Mouse (Mus musculus) cerebellum, postnatal 25 days (tissue): ENCODE measurements around the gene Kcnh1.

Source experiments
- DNase-seq, 2 experiments: peaks; one replicate each; pipeline ENCODE4 v3.0.0; 2021; ENCODE audit warnings: mixed read lengths in 2 of 2

Kcnh1 gene

GRCm38 (mm10) chr1:192533016-192533415 is 342.4 kb downstream of the Kcnh1 start:
- no peak for DNase-seq

- no peak for DNase-seq
Observed at GRCm38 (mm10) chr1:192536440-192536839, 345.9 kb downstream of the Kcnh1 start.

- DNase-seq, result no peak
Observed at GRCm38 (mm10) chr1:192537169-192537568, 346.6 kb downstream of the Kcnh1 start.

GRCm38 (mm10) chr1:192542093-192542492 is 351.5 kb downstream of the Kcnh1 start:
- no peak for DNase-seq

- DNase-seq, result no peak
Observed at GRCm38 (mm10) chr1:192543686-192544085, 353.1 kb downstream of the Kcnh1 start.

- no peak for DNase-seq
Observed at GRCm38 (mm10) chr1:192544091-192544490, 353.5 kb downstream of the Kcnh1 start.

- DNase-seq, result peak in 1 of 2 experiments; percentile 25
Observed at GRCm38 (mm10) chr1:192544901-192545300, 354.3 kb downstream of the Kcnh1 start.

GRCm38 (mm10) chr1:192546843-192547242 is 356.3 kb downstream of the Kcnh1 start:
- peak in 1 of 2 experiments; percentile 50 for DNase-seq

GRCm38 (mm10) chr1:192550561-192550960 is 360.0 kb downstream of the Kcnh1 start:
- DNase-seq, result no peak

GRCm38 (mm10) chr1:192555516-192555915 is 364.9 kb downstream of the Kcnh1 start:
- DNase-seq, result no peak

GRCm38 (mm10) chr1:192557978-192558594 is 367.5 kb downstream of the Kcnh1 start:
- DNase-seq, result peak in 1 of 2 experiments; percentile 19

GRCm38 (mm10) chr1:192559341-192559740 is 368.8 kb downstream of the Kcnh1 start:
- no peak for DNase-seq
